In genomic region chr7:38104097-38104496, GRCm38 (mm10) we compare ENCODE assay signal across 14 mouse cellular contexts. TPM values are rescaled to one million over a fixed set of nuclear protein-coding genes. Genes with fewer than 3 reads are reported as not detected.
DNase-seq lines count a peak whose midpoint lies in the region; ATAC-seq and TF ChIP-seq lines count a peak whose summit lies in the region.
"Had no signal": no experiment of that assay in that cellular context is flagged by ENCODE, and none has a peak within 500 bp of the region (broad histone marks: within the 10 kb centered on the region; RNA-seq: fewer than 3 reads in every experiment).

No protein-coding gene starts in this region.

- TF ChIP-seq CTCF in gastrocnemius, adult 2 months (IDR thresholded peaks at IDR 0.05) = no peak

- 88% methylated on average over 5 of the region's 5 CpGs for WGBS in embryonic facial prominence, embryonic 12.5 days
- 88% methylated on average over 5 of the region's 5 CpGs for WGBS in embryonic facial prominence, embryonic 10.5 days
- 82% methylated on average over 5 of the region's 5 CpGs for WGBS in liver, embryonic 13.5 days (ENCODE audit: insufficient replicate concordance)

- H3K36me3 ChIP-seq in embryonic facial prominence, embryonic 12.5 days = peaks cover 38% of the 10 kb centered on the region
- H3K36me3 ChIP-seq in embryonic facial prominence, embryonic 10.5 days (replicated peaks) = peaks cover 66% of the 10 kb centered on the region
- H3K36me3 ChIP-seq in liver, embryonic 13.5 days = peaks cover 58% of the 10 kb centered on the region

- intact Hi-C loops in gastrocnemius, adult 2 months (cut with DNase I) = no loop called here

- H3K9me3 ChIP-seq in embryonic facial prominence, embryonic 12.5 days = no peaks in the 10 kb centered on the region
- no peaks in the 10 kb centered on the region for H3K9me3 ChIP-seq in embryonic facial prominence, embryonic 10.5 days
- H3K9me3 ChIP-seq in liver, embryonic 13.5 days (replicated peaks) = no peaks in the 10 kb centered on the region
- H3K9me3 ChIP-seq: embryonic facial prominence, embryonic 13.5 days; hindbrain, embryonic 15.5 days; limb, embryonic 12.5 days; midbrain, embryonic 12.5 days had no signal

- H3K9ac ChIP-seq in embryonic facial prominence, embryonic 12.5 days = 0 out of 2 replicates have a peak overlapping the region, but pooled peaks have one; percentile 15
- H3K9ac ChIP-seq in liver, embryonic 13.5 days = peak overlapping the region; percentile 93
- H3K9ac ChIP-seq: embryonic facial prominence, embryonic 13.5 days; hindbrain, embryonic 15.5 days; limb, embryonic 12.5 days; midbrain, embryonic 12.5 days had no signal

- no peaks in the 10 kb centered on the region for H3K27me3 ChIP-seq in embryonic facial prominence, embryonic 12.5 days
- no peaks in the 10 kb centered on the region for H3K27me3 ChIP-seq in embryonic facial prominence, embryonic 10.5 days (replicated peaks; ENCODE audit: low read depth, poor library complexity, severe bottlenecking)
- H3K27me3 ChIP-seq in liver, embryonic 13.5 days = no peaks in the 10 kb centered on the region
- H3K27me3 ChIP-seq: embryonic facial prominence, embryonic 13.5 days; hindbrain, embryonic 15.5 days; limb, embryonic 12.5 days had no signal

- H3K4me2 ChIP-seq in embryonic facial prominence, embryonic 12.5 days (replicated peaks) = no peak overlapping the region
- peak overlapping the region; percentile 99 for H3K4me2 ChIP-seq in liver, embryonic 13.5 days
- H3K4me2 ChIP-seq: embryonic facial prominence, embryonic 13.5 days; hindbrain, embryonic 15.5 days; limb, embryonic 12.5 days; midbrain, embryonic 12.5 days had no signal

- no peak for DNase-seq in embryonic facial prominence, embryonic 10.5 days (ENCODE audit: low spot score)
- DNase-seq in liver, embryonic 13.5 days = no peak
- DNase-seq in thymus, postnatal 0 days (ENCODE audit: low spot score) = peak; percentile 86
- DNase-seq in adrenal gland, postnatal 36 days = no peak
- no peak for DNase-seq in urinary bladder, postnatal 4 days (ENCODE audit: low spot score in 2 of 2)
- DNase-seq in gastrocnemius, adult 2 months = no peak
- DNase-seq: cerebellum, postnatal 10 days; lung, postnatal 14 days had no signal

- peaks cover 13% of the 10 kb centered on the region for H3K4me1 ChIP-seq in embryonic facial prominence, embryonic 12.5 days
- peaks cover 34% of the 10 kb centered on the region for H3K4me1 ChIP-seq in embryonic facial prominence, embryonic 10.5 days
- H3K4me1 ChIP-seq in liver, embryonic 13.5 days (replicated peaks) = peaks cover 66% of the 10 kb centered on the region

- no peak overlapping the region for H3K4me3 ChIP-seq in embryonic facial prominence, embryonic 12.5 days
- H3K4me3 ChIP-seq in embryonic facial prominence, embryonic 10.5 days = no peak overlapping the region
- peak overlapping the region; percentile 97 for H3K4me3 ChIP-seq in liver, embryonic 13.5 days (replicated peaks)
- H3K4me3 ChIP-seq in gastrocnemius, adult 2 months = no peak overlapping the region
- H3K4me3 ChIP-seq: embryonic facial prominence, embryonic 13.5 days; hindbrain, embryonic 15.5 days; limb, embryonic 12.5 days; midbrain, embryonic 12.5 days had no signal

- no peak for ATAC-seq in embryonic facial prominence, embryonic 12.5 days (ENCODE audit: insufficient number of reproducible peaks, insufficient read depth, low FRiP score, low TSS enrichment)
- ATAC-seq in CD4-positive, CD25-positive, alpha-beta regulatory T cell, adult 4 months = peak; percentile 17
- ATAC-seq in liver, embryonic 13.5 days (ENCODE audit: low read depth) = no peak

- H3K27ac ChIP-seq in embryonic facial prominence, embryonic 12.5 days = no peak overlapping the region
- H3K27ac ChIP-seq in embryonic facial prominence, embryonic 10.5 days (replicated peaks) = no peak overlapping the region
- H3K27ac ChIP-seq in liver, embryonic 13.5 days = peak overlapping the region; percentile 96; the same call in 1 of the 2 replicates
- H3K27ac ChIP-seq in gastrocnemius, adult 2 months = no peak overlapping the region
- H3K27ac ChIP-seq: embryonic facial prominence, embryonic 13.5 days; hindbrain, embryonic 15.5 days; limb, embryonic 12.5 days; midbrain, embryonic 12.5 days had no signal

RNA-seq across cellular contexts. Expression of gene Ccne1, which starts 3.2 kb away (rescaled TPM):
- 73.4 and 75.3 TPM in 2 replicates for polyA plus RNA-seq in embryonic facial prominence, embryonic 12.5 days (2016; fragmentation: Nextera tagmentation; extraction: Ambion mirVana)
- 130 and 134 TPM in 2 replicates for polyA plus RNA-seq in embryonic facial prominence, embryonic 10.5 days (2016; fragmentation: Nextera tagmentation; extraction: Ambion mirVana)
- 1 to 10 TPM; 3.3 to 3.5 TPM for polyA plus RNA-seq in CD4-positive, CD25-positive, alpha-beta regulatory T cell, adult 4 months (2017; shearing (Covaris generic))
- 127 and 132 TPM in 2 replicates for polyA plus RNA-seq in liver, embryonic 13.5 days (2015; fragmentation: Nextera tagmentation; extraction: Ambion mirVana)
- 35.2 and 36.2 TPM in 2 replicates for polyA plus RNA-seq in thymus, postnatal 0 days (2015; fragmentation: Nextera tagmentation; extraction: Ambion mirVana)
- 1 to 10 TPM; 4.5 to 8.5 TPM for total RNA-seq in adrenal gland, postnatal 36 days (2021)
- under 1 TPM; 0.20 to 0.28 TPM for total RNA-seq in gastrocnemius, adult 2 months (2021)
